Mouse (Mus musculus) midbrain, embryonic 15.5 days (tissue): ENCODE data around the gene Tpk1. TPM values are rescaled to one million over a fixed set of nuclear protein-coding genes. Genes with fewer than 3 reads are reported as not detected.
"Not testable (repeated sequence)": the region's sequence is repeated elsewhere in the genome, so short reads cannot be mapped to it uniquely, and the experiment has no call there.

Source experiments
- ATAC-seq: fragments of 200-750 bp; cut with Nextera tagmentation; replicated peaks from 2 replicates; pipeline ENCODE4 v1.8.0; 2017; ENCODE audit warnings: moderate TSS enrichment
- H3K27ac ChIP-seq: fragments of 300-500 bp; sonication (generic); 2 replicates; pipeline ENCODE4 v1.5.1; 2015; ENCODE audit warnings: mild to moderate bottlenecking, inconsistent platforms
- H3K27me3 ChIP-seq: fragments of 300-500 bp; sonication (generic); replicated peaks from 2 replicates; pipeline ENCODE4 v1.6.1; 2015; ENCODE audit warnings: inconsistent platforms
- H3K36me3 ChIP-seq: fragments of 300-500 bp; sonication (generic); replicated peaks from 2 replicates; pipeline ENCODE4 v1.6.1; 2015; ENCODE audit warnings: inconsistent platforms
- H3K4me1 ChIP-seq: fragments of 300-500 bp; sonication (generic); 2 replicates; pipeline ENCODE4 v1.6.1; 2015; ENCODE audit warnings: inconsistent platforms
- H3K4me2 ChIP-seq: fragments of 300-500 bp; sonication (generic); 2 replicates; pipeline ENCODE4 v1.6.1; 2015; ENCODE audit warnings: inconsistent platforms, mild to moderate bottlenecking, moderate library complexity
- H3K4me3 ChIP-seq: fragments of 300-500 bp; sonication (generic); 2 replicates; pipeline ENCODE4 v1.5.1; 2015; ENCODE audit warnings: mild to moderate bottlenecking, inconsistent platforms
- H3K9ac ChIP-seq: fragments of 300-500 bp; sonication (generic); 2 replicates; pipeline ENCODE4 v1.6.1; 2015; ENCODE audit warnings: mild to moderate bottlenecking, inconsistent platforms
- H3K9me3 ChIP-seq: fragments of 300-500 bp; sonication (generic); 2 replicates; pipeline ENCODE4 v1.6.1; 2016; ENCODE audit warnings: inconsistent platforms
- WGBS: fragments of 180-500 bp; shearing (Covaris S2); methylation state at CpG from one replicate; pipeline ENCODE4 v1.1.7; 2015; ENCODE audit warnings: mixed read lengths; 5-methylcytosine and 5-hydroxymethylcytosine counted together
- polyA plus RNA-seq: library from polyadenylated mRNA; unstranded; fragments of >200 nt; fragmentation: Nextera tagmentation; extraction: Ambion mirVana; gene quantifications from 2 replicates; pipeline ENCODE4 v1.2.1, GENCODE M21; 2015

Gene Tpk1
- polyA plus RNA-seq, 1 experiment from 2014 or later = 5.7 TPM

DNA sequence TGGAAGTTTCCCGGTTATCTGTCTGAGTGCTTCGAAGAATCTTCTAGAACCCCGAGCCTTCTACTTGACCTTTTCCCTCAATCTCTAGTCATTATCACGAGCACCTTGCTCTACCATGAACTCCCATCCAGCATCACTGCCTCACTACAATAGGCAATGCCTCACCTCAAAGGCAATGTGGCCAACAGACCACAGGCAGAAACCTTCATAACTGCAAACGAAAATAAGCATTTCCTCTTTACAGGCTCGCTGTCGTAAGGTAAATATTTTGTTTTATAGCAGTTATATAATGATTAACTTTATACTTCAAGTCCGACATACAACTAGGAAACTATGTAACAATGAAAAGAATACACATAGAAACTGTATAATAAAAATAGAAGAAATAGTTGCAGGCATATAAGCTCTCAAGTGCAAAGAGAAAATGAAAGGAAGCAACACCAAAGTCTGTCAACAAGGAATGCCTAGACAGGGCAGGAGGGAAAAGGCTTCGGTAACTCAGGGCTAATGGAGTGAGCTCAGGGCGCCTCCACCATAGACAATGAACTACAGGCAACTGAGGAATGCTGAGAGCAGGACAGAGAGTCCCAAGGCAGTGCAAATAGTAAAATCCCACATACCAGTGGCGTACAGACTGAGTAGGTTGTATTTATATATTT is 29.0 kb downstream of the Tpk1 start:
- Histone ChIP-seq H3K4me1 (no peaks in the 10 kb centered on the region), H3K4me3 (no peak overlapping the region), H3K27ac (no peak overlapping the region), H3K27me3 (no peaks in the 10 kb centered on the region), H3K36me3 (no peaks in the 10 kb centered on the region), H3K9me3 (no peaks in the 10 kb centered on the region), H3K4me2 (no peak overlapping the region), H3K9ac (no peak overlapping the region)
- 91% methylated on average over 11 of the region's 11 CpGs for WGBS
- ATAC-seq = no peak

- 89% methylated on average over 3 of the region's 3 CpGs for WGBS
- no peak for ATAC-seq
- Histone ChIP-seq H3K27me3 (no peaks in the 10 kb centered on the region), H3K4me1 (no peaks in the 10 kb centered on the region), H3K4me3 (no peak overlapping the region), H3K9me3 (no peaks in the 10 kb centered on the region), H3K27ac (no peak overlapping the region), H3K9ac (no peak overlapping the region), H3K4me2 (no peak overlapping the region), H3K36me3 (no peaks in the 10 kb centered on the region)
Measured at GRCm38 (mm10) chr6:43633308-43633963, 32.6 kb downstream of the Tpk1 start.

DNA sequence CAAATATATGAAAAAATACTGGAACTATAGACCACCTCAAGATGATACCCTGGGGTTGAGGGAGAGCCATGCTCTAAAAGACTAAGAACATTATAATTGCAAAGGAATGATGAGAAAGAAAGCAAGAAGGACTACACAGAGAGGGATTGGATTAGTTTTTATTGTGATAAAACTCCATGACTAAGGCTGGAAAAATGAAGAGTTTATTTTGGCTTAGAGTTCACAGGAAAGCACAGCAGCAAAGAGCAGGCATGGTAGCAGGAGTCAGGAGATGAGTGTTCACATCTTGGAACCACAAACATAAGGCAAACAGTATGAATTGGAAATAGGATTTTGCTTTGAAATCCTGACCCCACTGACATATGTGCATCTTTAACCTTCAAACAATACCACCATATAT is 33.2 kb downstream of the Tpk1 start:
- Histone ChIP-seq H3K4me1 (no peaks in the 10 kb centered on the region), H3K27ac (no peak overlapping the region), H3K4me2 (no peak overlapping the region), H3K9ac (no peak overlapping the region), H3K4me3 (no peak overlapping the region), H3K27me3 (no peaks in the 10 kb centered on the region), H3K36me3 (no peaks in the 10 kb centered on the region), H3K9me3 (no peaks in the 10 kb centered on the region)
- no peak for ATAC-seq

- H3K4me1 ChIP-seq, H3K27ac ChIP-seq, H3K9ac ChIP-seq, H3K27me3 ChIP-seq, H3K9me3 ChIP-seq, H3K4me3 ChIP-seq, ATAC-seq, H3K4me2 ChIP-seq, H3K36me3 ChIP-seq: not testable (repeated sequence)
- 92% methylated on average over 6 of the region's 6 CpGs for WGBS
Measured at GRCm38 (mm10) chr6:43623448-43623847, 42.6 kb downstream of the Tpk1 start.

DNA sequence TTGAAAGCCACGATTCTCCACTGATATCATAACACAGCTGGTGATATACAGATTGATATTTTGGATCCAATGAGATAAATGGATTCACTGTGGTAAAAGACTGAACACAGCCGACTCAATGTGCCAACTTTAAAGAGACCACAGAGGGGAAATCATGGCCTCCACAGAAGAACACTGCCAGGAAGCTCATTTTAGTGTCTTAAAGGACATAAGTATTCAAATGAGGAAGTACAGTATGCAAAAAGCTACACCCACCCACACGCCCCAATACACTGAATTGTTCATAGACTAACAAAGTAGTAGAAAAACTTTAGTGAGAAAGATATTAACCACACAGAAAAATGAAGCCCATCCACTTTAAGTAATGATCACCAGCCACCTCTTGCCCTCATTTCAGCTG is 46.8 kb downstream of the Tpk1 start:
- H3K9ac ChIP-seq = no peak overlapping the region
- no peak overlapping the region for H3K4me3 ChIP-seq
- H3K27me3 ChIP-seq = no peaks in the 10 kb centered on the region
- H3K4me1 ChIP-seq = no peaks in the 10 kb centered on the region
- ATAC-seq = no peak
- H3K36me3 ChIP-seq = no peaks in the 10 kb centered on the region
- 89% methylated on average over 3 of the region's 3 CpGs for WGBS
- H3K9me3 ChIP-seq = no peaks in the 10 kb centered on the region
- no peak overlapping the region for H3K27ac ChIP-seq
- H3K4me2 ChIP-seq = no peak overlapping the region

GRCm38 (mm10) chr6:43611770-43612169 is 54.3 kb downstream of the Tpk1 start:
- Histone ChIP-seq H3K4me2 (no peak overlapping the region), H3K27ac (no peak overlapping the region), H3K4me3 (no peak overlapping the region), H3K4me1 (no peaks in the 10 kb centered on the region), H3K36me3 (no peaks in the 10 kb centered on the region), H3K27me3 (no peaks in the 10 kb centered on the region), H3K9me3 (no peaks in the 10 kb centered on the region), H3K9ac (no peak overlapping the region)
- 78% methylated on average over 2 of the region's 2 CpGs for WGBS
- ATAC-seq = no peak

DNA sequence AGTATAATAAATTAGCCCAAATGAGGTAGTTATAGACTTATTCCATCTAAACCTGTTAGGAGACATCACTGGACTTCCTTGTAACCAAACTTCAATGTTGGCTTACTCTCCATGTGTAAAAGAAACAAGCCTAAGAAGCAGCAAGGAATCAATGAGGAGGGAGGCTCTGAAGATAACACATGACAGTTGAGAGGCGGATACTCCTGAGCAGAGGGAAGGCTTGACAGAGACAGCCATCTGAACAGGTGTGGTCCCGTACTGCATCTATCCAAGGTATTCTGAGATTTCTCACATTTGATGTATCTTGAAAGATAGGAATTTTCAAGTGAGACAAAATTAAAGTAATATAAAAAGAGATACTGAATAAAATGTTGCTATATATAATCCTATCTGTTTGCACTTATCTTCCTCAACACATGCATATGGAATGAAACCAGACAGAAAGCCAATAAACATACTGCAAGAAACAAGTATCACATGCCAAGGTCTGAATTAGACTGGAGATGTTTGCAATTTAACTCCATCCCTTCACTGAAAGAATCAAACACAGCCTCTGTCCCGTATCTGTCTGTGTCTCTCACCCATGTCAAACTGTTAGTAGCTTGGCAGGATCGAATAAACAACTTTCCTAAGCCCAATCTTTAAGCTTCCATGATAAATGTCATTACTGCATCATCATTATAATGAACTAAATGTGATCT is 75.1 kb downstream of the Tpk1 start:
- Histone ChIP-seq H3K27me3 (no peaks in the 10 kb centered on the region), H3K9ac (no peak overlapping the region), H3K27ac (no peak overlapping the region), H3K4me3 (no peak overlapping the region), H3K4me2 (no peak overlapping the region), H3K36me3 (no peaks in the 10 kb centered on the region), H3K4me1 (no peaks in the 10 kb centered on the region), H3K9me3 (no peaks in the 10 kb centered on the region)
- 92% methylated on average over 4 of the region's 4 CpGs for WGBS
- no peak for ATAC-seq

DNA sequence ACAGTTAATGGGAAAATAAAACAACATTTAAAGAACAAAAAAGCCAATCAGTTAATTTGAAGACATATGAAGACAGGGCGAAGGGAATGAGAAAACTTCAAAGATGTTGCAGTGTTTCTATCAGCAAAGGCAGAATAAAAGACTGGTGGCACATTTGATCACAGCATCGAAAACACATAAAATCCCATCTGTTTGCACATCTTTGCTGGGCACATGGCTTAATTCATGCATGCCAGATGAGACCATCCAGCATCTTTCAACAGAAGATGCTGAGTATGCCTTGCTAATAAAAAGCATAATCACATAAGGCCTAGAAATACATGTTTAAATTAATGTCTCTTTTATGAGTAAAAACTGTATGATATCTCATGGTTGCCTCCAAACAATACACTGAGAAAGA is 80.8 kb downstream of the Tpk1 start:
- Histone ChIP-seq H3K27ac (no peak overlapping the region), H3K9ac (no peak overlapping the region), H3K36me3 (no peaks in the 10 kb centered on the region), H3K4me3 (no peak overlapping the region), H3K9me3 (no peaks in the 10 kb centered on the region), H3K4me2 (no peak overlapping the region), H3K4me1 (no peaks in the 10 kb centered on the region), H3K27me3 (no peaks in the 10 kb centered on the region)
- WGBS = 81% methylated on average over 2 of the region's 2 CpGs
- ATAC-seq = no peak

- Histone ChIP-seq H3K27me3 (no peaks in the 10 kb centered on the region), H3K4me3 (no peak overlapping the region), H3K4me2 (no peak overlapping the region), H3K9ac (no peak overlapping the region), H3K9me3 (no peaks in the 10 kb centered on the region), H3K27ac (no peak overlapping the region), H3K4me1 (no peaks in the 10 kb centered on the region), H3K36me3 (no peaks in the 10 kb centered on the region)
- WGBS = 91% methylated on average over 2 of the region's 2 CpGs
- ATAC-seq = no peak
Measured at GRCm38 (mm10) chr6:43581809-43582208, 84.3 kb downstream of the Tpk1 start.

GRCm38 (mm10) chr6:43567885-43568284 is 98.2 kb downstream of the Tpk1 start:
- no peak overlapping the region for H3K9ac ChIP-seq
- 85% methylated on average over 1 of the region's 1 CpGs for WGBS
- H3K27me3 ChIP-seq = no peaks in the 10 kb centered on the region
- ATAC-seq = peak; percentile 62; the same call in 1 of the 2 replicates
- H3K4me3 ChIP-seq = no peak overlapping the region
- no peaks in the 10 kb centered on the region for H3K4me1 ChIP-seq
- H3K9me3 ChIP-seq = no peaks in the 10 kb centered on the region
- H3K36me3 ChIP-seq = no peaks in the 10 kb centered on the region
- no peak overlapping the region for H3K4me2 ChIP-seq
- H3K27ac ChIP-seq = no peak overlapping the region

DNA sequence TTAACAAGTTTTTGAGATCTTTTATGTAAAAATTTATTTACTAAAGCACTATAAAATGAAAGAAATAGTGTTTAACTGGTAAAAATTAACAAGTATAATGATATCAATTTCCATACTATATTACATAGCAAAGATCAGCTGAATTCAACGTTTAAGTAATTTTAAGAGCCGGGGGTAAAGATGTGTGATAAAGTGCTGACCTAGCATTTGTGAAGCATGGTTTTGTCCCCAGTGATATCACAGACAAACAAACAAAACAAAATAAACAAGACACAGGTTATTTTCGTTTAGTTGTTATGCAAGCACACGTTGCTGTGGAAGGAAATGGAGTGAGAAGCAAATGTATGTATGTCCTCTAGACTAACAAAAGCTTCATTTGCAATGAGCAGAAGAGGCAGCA is 103.6 kb downstream of the Tpk1 start:
- Histone ChIP-seq H3K4me1 (no peaks in the 10 kb centered on the region), H3K9me3 (no peaks in the 10 kb centered on the region), H3K4me2 (no peak overlapping the region), H3K27me3 (no peaks in the 10 kb centered on the region), H3K4me3 (no peak overlapping the region), H3K27ac (no peak overlapping the region), H3K9ac (no peak overlapping the region), H3K36me3 (no peaks in the 10 kb centered on the region)
- no peak for ATAC-seq
- WGBS = 82% methylated on average over 4 of the region's 4 CpGs

- WGBS = 91% methylated on average over 1 of the region's 1 CpGs
- H3K36me3 ChIP-seq = no peaks in the 10 kb centered on the region
- H3K4me1 ChIP-seq = no peaks in the 10 kb centered on the region
- no peak overlapping the region for H3K9ac ChIP-seq
- H3K4me2 ChIP-seq = no peak overlapping the region
- no peak overlapping the region for H3K27ac ChIP-seq
- H3K9me3 ChIP-seq = no peaks in the 10 kb centered on the region
- ATAC-seq = no peak
- no peaks in the 10 kb centered on the region for H3K27me3 ChIP-seq
- no peak overlapping the region for H3K4me3 ChIP-seq
Measured at GRCm38 (mm10) chr6:43551410-43551809, 114.7 kb downstream of the Tpk1 start.

DNA sequence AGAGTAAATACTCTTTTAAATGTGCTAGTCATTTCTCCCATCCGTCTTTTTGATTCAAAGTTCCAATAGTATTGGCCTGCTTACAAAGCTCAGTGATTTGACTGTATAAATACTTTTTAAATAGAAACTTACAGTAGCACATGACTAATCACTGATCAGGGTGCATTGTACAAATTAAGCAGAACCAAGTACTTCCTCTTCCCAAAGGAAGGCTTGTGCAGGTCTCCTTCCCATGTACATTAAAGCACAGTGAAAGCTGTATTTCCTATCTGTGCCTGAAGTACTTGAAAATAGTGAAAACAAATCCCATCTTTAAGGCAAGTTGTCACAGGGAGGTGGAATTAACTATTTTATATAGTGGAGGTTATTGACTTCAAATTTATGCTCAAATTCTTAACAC is 119.5 kb downstream of the Tpk1 start:
- Histone ChIP-seq H3K9ac (no peak overlapping the region), H3K4me2 (no peak overlapping the region), H3K27me3 (no peaks in the 10 kb centered on the region), H3K36me3 (no peaks in the 10 kb centered on the region), H3K27ac (no peak overlapping the region), H3K9me3 (no peaks in the 10 kb centered on the region), H3K4me1 (no peaks in the 10 kb centered on the region), H3K4me3 (no peak overlapping the region)
- no peak for ATAC-seq
- WGBS = 97% methylated on average over 1 of the region's 1 CpGs
